8 mouse cellular contexts compared by ENCODE assay signal in genomic region chr13:54949592-54949991, GRCm38 (mm10). TPM values are rescaled to one million over a fixed set of nuclear protein-coding genes. Genes with fewer than 3 reads are reported as not detected.
DNase-seq lines count a peak whose midpoint lies in the region; ATAC-seq and TF ChIP-seq lines count a peak whose summit lies in the region.

No protein-coding gene starts in this region.

- peak; percentile 64 for ATAC-seq in intestine, embryonic 15.5 days
- peak; percentile 33; the same call in 1 of the 2 replicates for ATAC-seq in liver, postnatal 0 days

- no peaks in the 10 kb centered on the region for H3K9me3 ChIP-seq in intestine, embryonic 15.5 days
- no peaks in the 10 kb centered on the region for H3K9me3 ChIP-seq in liver, postnatal 0 days (ENCODE audit: low read length)

- H3K4me3 ChIP-seq in intestine, embryonic 15.5 days (replicated peaks): peak overlapping the region; percentile 69
- H3K4me3 ChIP-seq in liver, postnatal 0 days (ENCODE audit: low read depth, low read length): peak overlapping the region; percentile 53

- TF ChIP-seq EP300 in liver, postnatal 0 days (IDR thresholded peaks at IDR 0.05; ENCODE audit: low read depth): no peak

- DNase-seq in layer of hippocampus, adult 9-11 months: peak; percentile 61
- DNase-seq in layer of hippocampus, adult 11-12 months (ENCODE audit: low spot score): no peak
- peak; percentile 80 for DNase-seq in brain, adult 2 months (ENCODE audit: low read depth, low spot score)
- DNase-seq in gastrocnemius, postnatal 25 days: peak; percentile 29
- DNase-seq in liver, postnatal 0 days: peak; percentile 32
- peak; percentile 38 for DNase-seq in retina, postnatal 7 days (ENCODE audit: low read depth, low spot score)
- DNase-seq in ovary, postnatal 36 days (ENCODE audit: low spot score): no peak

- H3K4me1 ChIP-seq in intestine, embryonic 15.5 days (replicated peaks): peaks cover 14% of the 10 kb centered on the region
- peaks cover 4% of the 10 kb centered on the region; the same call in 1 of the 2 replicates for H3K4me1 ChIP-seq in liver, postnatal 0 days (ENCODE audit: insufficient read depth)

- H3K9ac ChIP-seq in intestine, embryonic 15.5 days: peak overlapping the region; percentile 59
- H3K9ac ChIP-seq in liver, postnatal 0 days (replicated peaks): 0 out of 2 replicates have a peak overlapping the region, but pooled peaks have one; percentile 34

- no peak for TF ChIP-seq CTCF in liver, postnatal 0 days (IDR thresholded peaks at IDR 0.05; ENCODE audit: low read depth)

- H3K27ac ChIP-seq in intestine, embryonic 15.5 days: no peak overlapping the region
- no peak overlapping the region for H3K27ac ChIP-seq in liver, postnatal 0 days (ENCODE audit: low read depth)

- H3K27me3 ChIP-seq in intestine, embryonic 15.5 days (replicated peaks): peaks cover 86% of the 10 kb centered on the region
- peaks cover 64% of the 10 kb centered on the region for H3K27me3 ChIP-seq in liver, postnatal 0 days (ENCODE audit: insufficient read depth, low read length)

- H3K4me2 ChIP-seq in intestine, embryonic 15.5 days (replicated peaks): peak overlapping the region; percentile 99
- H3K4me2 ChIP-seq in liver, postnatal 0 days (ENCODE audit: low read depth, low read length): peak overlapping the region; percentile 73

- WGBS in intestine, embryonic 15.5 days: under 1% methylated on average over 44 of the region's 44 CpGs
- under 1% methylated on average over 42 of the region's 44 CpGs for WGBS in liver, postnatal 0 days (ENCODE audit: insufficient replicate concordance)

- H3K36me3 ChIP-seq in intestine, embryonic 15.5 days: no peaks in the 10 kb centered on the region
- no peaks in the 10 kb centered on the region for H3K36me3 ChIP-seq in liver, postnatal 0 days (replicated peaks; ENCODE audit: insufficient read depth, low read length)

RNA-seq across cellular contexts. Expression of gene Unc5a, which starts 0.4 kb away (rescaled TPM):
- 1 to 10 TPM; 8.7 to 9.0 TPM for total RNA-seq in gastrocnemius, postnatal 25 days (2021)
- 2.3 and 2.4 TPM in 2 replicates for polyA plus RNA-seq in intestine, embryonic 15.5 days (2015; fragmentation: Nextera tagmentation; extraction: Ambion mirVana)
- polyA plus RNA-seq in liver, postnatal 0 days (2015; fragmentation: Nextera tagmentation; extraction: Ambion mirVana): 0.55 and 0.56 TPM in 2 replicates

Comparison
In these comparisons a context has a peak if more than half of its experiments do, and no peak if none do; other contexts are left out.
1. DNase-seq: peak in layer of hippocampus, adult 9-11 months (single experiment), brain, adult 2 months (single experiment), gastrocnemius, postnatal 25 days (single experiment), liver, postnatal 0 days (single experiment) and retina, postnatal 7 days (single experiment); none in layer of hippocampus, adult 11-12 months (single experiment) and ovary, postnatal 36 days (single experiment).